Mouse (Mus musculus): ENCODE results near the gene Bcar1. TPM values are rescaled to one million over a fixed set of nuclear protein-coding genes. Genes with fewer than 3 reads are reported as not detected.
A peak's percentile ranks its signal among the peaks of the same experiment; 100 is the strongest.

Bcar1 gene
- polyA plus RNA-seq, 1 experiment from 2014 or later: 56.3 TPM

GRCm38 (mm10) chr8:111770958-111771624, 27.5 kb upstream of the Bcar1 start:
- H3K27me3 ChIP-seq (ENCODE audit: insufficient read depth, low read length): no peaks in the 10 kb centered on the region
- H3K4me1 ChIP-seq (ENCODE audit: insufficient read depth): no peaks in the 10 kb centered on the region
- no peak overlapping the region for H3K9ac ChIP-seq
- H3K4me2 ChIP-seq: no peak overlapping the region
- peaks cover 51% of the 10 kb centered on the region for H3K36me3 ChIP-seq (ENCODE audit: insufficient read depth)
- no peaks in the 10 kb centered on the region for H3K9me3 ChIP-seq (ENCODE audit: low read depth, low read length)
- DNase-seq (peak; percentile 85), ATAC-seq (ENCODE audit: insufficient read depth) (peak; percentile 90)
- WGBS: 51% methylated on average over 5 of the region's 5 CpGs
- H3K4me3 ChIP-seq (ENCODE audit: low read depth, low read length): no peak overlapping the region
- H3K27ac ChIP-seq (ENCODE audit: low read depth): peak overlapping the region; percentile 18; the same call in 1 of the 2 replicates
- TF ChIP-seq CTCF (IDR thresholded peaks at IDR 0.05; ENCODE audit: low read depth): no peak

- H3K4me1 ChIP-seq (ENCODE audit: insufficient read depth): no peaks in the 10 kb centered on the region
- 51% methylated on average over 12 of the region's 12 CpGs for WGBS
- peak; percentile 55 for DNase-seq
- H3K27ac ChIP-seq (ENCODE audit: low read depth): peak overlapping the region; percentile 43; the same call in 1 of the 2 replicates
- no peak overlapping the region for H3K9ac ChIP-seq
- no peak for TF ChIP-seq CTCF (IDR thresholded peaks at IDR 0.05; ENCODE audit: low read depth)
- no peak overlapping the region for H3K4me2 ChIP-seq
- peaks cover 56% of the 10 kb centered on the region for H3K36me3 ChIP-seq (ENCODE audit: insufficient read depth)
- no peaks in the 10 kb centered on the region for H3K9me3 ChIP-seq (ENCODE audit: low read depth, low read length)
- H3K27me3 ChIP-seq (ENCODE audit: insufficient read depth, low read length): no peaks in the 10 kb centered on the region
- ATAC-seq (ENCODE audit: insufficient read depth): peak; percentile 52; the same call in 1 of the 2 replicates
- no peak overlapping the region for H3K4me3 ChIP-seq (ENCODE audit: low read depth, low read length)
Observed at GRCm38 (mm10) chr8:111769764-111770428, 26.3 kb upstream of the Bcar1 start.

- no peak for ATAC-seq (ENCODE audit: insufficient read depth)
Observed at GRCm38 (mm10) chr8:111769296-111769695, 25.7 kb upstream of the Bcar1 start.

GRCm38 (mm10) chr8:111768651-111769050, 25.0 kb upstream of the Bcar1 start:
- peaks cover 46% of the 10 kb centered on the region for H3K36me3 ChIP-seq (ENCODE audit: insufficient read depth)
- ATAC-seq (ENCODE audit: insufficient read depth) (no peak), DNase-seq (no peak)
- no peak overlapping the region for H3K4me3 ChIP-seq (ENCODE audit: low read depth, low read length)
- no peak overlapping the region for H3K4me2 ChIP-seq
- no peaks in the 10 kb centered on the region for H3K4me1 ChIP-seq (ENCODE audit: insufficient read depth)
- H3K9me3 ChIP-seq (ENCODE audit: low read depth, low read length): no peaks in the 10 kb centered on the region
- no peak overlapping the region for H3K9ac ChIP-seq
- no peaks in the 10 kb centered on the region for H3K27me3 ChIP-seq (ENCODE audit: insufficient read depth, low read length)
- H3K27ac ChIP-seq (ENCODE audit: low read depth): no peak overlapping the region
- TF ChIP-seq CTCF (IDR thresholded peaks at IDR 0.05; ENCODE audit: low read depth): no peak
- 78% methylated on average over 6 of the region's 6 CpGs for WGBS

More at GRCm38 (mm10) chr8:111769296-111769695, 25.7 kb upstream of the Bcar1 start:
- Histone ChIP-seq H3K4me3 (ENCODE audit: low read depth, low read length) (no peak overlapping the region), H3K4me1 (ENCODE audit: insufficient read depth) (no peaks in the 10 kb centered on the region), H3K9me3 (ENCODE audit: low read depth, low read length) (no peaks in the 10 kb centered on the region), H3K9ac (no peak overlapping the region), H3K4me2 (no peak overlapping the region), H3K27me3 (ENCODE audit: insufficient read depth, low read length) (no peaks in the 10 kb centered on the region), H3K27ac (ENCODE audit: low read depth) (peak overlapping the region; percentile 43; the same call in 1 of the 2 replicates), H3K36me3 (ENCODE audit: insufficient read depth) (peaks cover 50% of the 10 kb centered on the region)
- WGBS: 72% methylated on average over 15 of the region's 15 CpGs
- TF ChIP-seq CTCF (IDR thresholded peaks at IDR 0.05; ENCODE audit: low read depth): no peak
- DNase-seq: no peak

GRCm38 (mm10) chr8:111765616-111766015, 22.0 kb upstream of the Bcar1 start:
- H3K4me1 ChIP-seq (ENCODE audit: insufficient read depth): no peaks in the 10 kb centered on the region
- peaks cover 40% of the 10 kb centered on the region for H3K36me3 ChIP-seq (ENCODE audit: insufficient read depth)
- no peak for ATAC-seq (ENCODE audit: insufficient read depth)
- 85% methylated on average over 4 of the region's 4 CpGs for WGBS
- DNase-seq: no peak
- no peaks in the 10 kb centered on the region for H3K27me3 ChIP-seq (ENCODE audit: insufficient read depth, low read length)
- no peak overlapping the region for H3K9ac ChIP-seq
- H3K4me3 ChIP-seq (ENCODE audit: low read depth, low read length): no peak overlapping the region
- no peak overlapping the region for H3K4me2 ChIP-seq
- no peak overlapping the region for H3K27ac ChIP-seq (ENCODE audit: low read depth)
- TF ChIP-seq CTCF (IDR thresholded peaks at IDR 0.05; ENCODE audit: low read depth): no peak
- no peaks in the 10 kb centered on the region for H3K9me3 ChIP-seq (ENCODE audit: low read depth, low read length)

GRCm38 (mm10) chr8:111765096-111765495, 21.5 kb upstream of the Bcar1 start:
- Histone ChIP-seq H3K27me3 (ENCODE audit: insufficient read depth, low read length) (no peaks in the 10 kb centered on the region), H3K4me3 (ENCODE audit: low read depth, low read length) (no peak overlapping the region), H3K4me2 (no peak overlapping the region), H3K9ac (no peak overlapping the region), H3K9me3 (ENCODE audit: low read depth, low read length) (no peaks in the 10 kb centered on the region), H3K4me1 (ENCODE audit: insufficient read depth) (no peaks in the 10 kb centered on the region), H3K27ac (ENCODE audit: low read depth) (no peak overlapping the region), H3K36me3 (ENCODE audit: insufficient read depth) (peaks cover 40% of the 10 kb centered on the region)
- WGBS: 92% methylated on average over 9 of the region's 9 CpGs
- no peak for ATAC-seq (ENCODE audit: insufficient read depth)
- TF ChIP-seq CTCF (IDR thresholded peaks at IDR 0.05; ENCODE audit: low read depth): no peak
- no peak for DNase-seq

GRCm38 (mm10) chr8:111760708-111761107, 17.1 kb upstream of the Bcar1 start:
- 79% methylated on average over 13 of the region's 13 CpGs for WGBS
- ATAC-seq (ENCODE audit: insufficient read depth): no peak
- H3K9me3 ChIP-seq (ENCODE audit: low read depth, low read length): no peaks in the 10 kb centered on the region
- no peaks in the 10 kb centered on the region for H3K27me3 ChIP-seq (ENCODE audit: insufficient read depth, low read length)
- no peak for DNase-seq
- no peak for TF ChIP-seq CTCF (IDR thresholded peaks at IDR 0.05; ENCODE audit: low read depth)
- H3K27ac ChIP-seq (ENCODE audit: low read depth): no peak overlapping the region
- no peaks in the 10 kb centered on the region for H3K4me1 ChIP-seq (ENCODE audit: insufficient read depth)
- peaks cover 7% of the 10 kb centered on the region; the same call in 1 of the 2 replicates for H3K36me3 ChIP-seq (ENCODE audit: insufficient read depth)
- H3K4me3 ChIP-seq (ENCODE audit: low read depth, low read length): no peak overlapping the region
- H3K9ac ChIP-seq: no peak overlapping the region
- no peak overlapping the region for H3K4me2 ChIP-seq

Measured in lung, embryonic 14.5 days (tissue).